9 mouse cellular contexts compared by ENCODE assay signal in genomic region chr12:105906584-105906983, GRCm38 (mm10).
DNase-seq lines count a peak whose midpoint lies in the region; ATAC-seq and TF ChIP-seq lines count a peak whose summit lies in the region.
"Had no signal": no experiment of that assay in that cellular context is flagged by ENCODE, and none has a peak within 500 bp of the region (broad histone marks: within the 10 kb centered on the region; RNA-seq: fewer than 3 reads in every experiment).

No protein-coding gene starts in this region.

- H3K4me1 ChIP-seq in kidney, embryonic 15.5 days = no peaks in the 10 kb centered on the region
- peaks cover 65% of the 10 kb centered on the region for H3K4me1 ChIP-seq in megakaryocyte, embryonic 14.5 days
- H3K4me1 ChIP-seq in kidney, embryonic 16.5 days (ENCODE audit: insufficient read depth, low read length) = no peaks in the 10 kb centered on the region

- H3K4me2 ChIP-seq in kidney, embryonic 15.5 days = no peak overlapping the region
- no peak overlapping the region for H3K4me2 ChIP-seq in kidney, embryonic 16.5 days (replicated peaks; ENCODE audit: low read depth, low read length)
- H3K4me2 ChIP-seq: limb, embryonic 12.5 days had no signal

- intact Hi-C loops in heart, postnatal 14 days (cut with DNase I) = no loop called here
- intact Hi-C loops in gastrocnemius, adult 2 months (cut with DNase I) = no loop called here

- 0 out of 2 replicates have a peak, but pooled peaks have one; percentile 9 for ATAC-seq in kidney, embryonic 15.5 days (replicated peaks; ENCODE audit: low FRiP score)
- no peak for ATAC-seq in kidney, embryonic 16.5 days (ENCODE audit: low FRiP score, low TSS enrichment)

- H3K9me3 ChIP-seq in kidney, embryonic 15.5 days (replicated peaks) = no peaks in the 10 kb centered on the region
- peaks cover 25% of the 10 kb centered on the region for H3K9me3 ChIP-seq in megakaryocyte, embryonic 14.5 days
- H3K9me3 ChIP-seq in kidney, embryonic 16.5 days (ENCODE audit: low read length) = no peaks in the 10 kb centered on the region

- no peak overlapping the region for H3K27ac ChIP-seq in kidney, embryonic 15.5 days
- H3K27ac ChIP-seq in gastrocnemius, adult 2 months = no peak overlapping the region
- H3K27ac ChIP-seq in kidney, embryonic 16.5 days (ENCODE audit: low read length) = no peak overlapping the region
- H3K27ac ChIP-seq: limb, embryonic 12.5 days had no signal

- DNase-seq in kidney, adult 8-10 months = no peak
- DNase-seq in WW6 (ENCODE audit: low read depth, low spot score) = peak; percentile 34
- DNase-seq in heart, postnatal 14 days = peak; percentile 5 to 27
- DNase-seq in gastrocnemius, adult 2 months = no peak
- DNase-seq in layer of hippocampus, postnatal 36 days = no peak

- TF ChIP-seq CTCF in gastrocnemius, adult 2 months (IDR thresholded peaks at IDR 0.05) = no peak

- H3K36me3 ChIP-seq in kidney, embryonic 15.5 days = no peaks in the 10 kb centered on the region
- peaks cover 6% of the 10 kb centered on the region for H3K36me3 ChIP-seq in megakaryocyte, embryonic 14.5 days (replicated peaks; ENCODE audit: low read length)
- no peaks in the 10 kb centered on the region for H3K36me3 ChIP-seq in kidney, embryonic 16.5 days (ENCODE audit: insufficient read depth, low read length)
- H3K36me3 ChIP-seq: limb, embryonic 12.5 days had no signal

- no peak overlapping the region for H3K4me3 ChIP-seq in kidney, embryonic 15.5 days (replicated peaks)
- peak overlapping the region; percentile 86 for H3K4me3 ChIP-seq in megakaryocyte, embryonic 14.5 days (replicated peaks)
- H3K4me3 ChIP-seq in gastrocnemius, adult 2 months = no peak overlapping the region
- no peak overlapping the region for H3K4me3 ChIP-seq in kidney, embryonic 16.5 days (ENCODE audit: low read length)
- H3K4me3 ChIP-seq: limb, embryonic 12.5 days had no signal

- no peaks in the 10 kb centered on the region for H3K27me3 ChIP-seq in kidney, embryonic 15.5 days
- H3K27me3 ChIP-seq in megakaryocyte, embryonic 14.5 days (replicated peaks) = peaks cover 4% of the 10 kb centered on the region
- H3K27me3 ChIP-seq in kidney, embryonic 16.5 days (ENCODE audit: insufficient read depth, low read length) = no peaks in the 10 kb centered on the region
- H3K27me3 ChIP-seq: limb, embryonic 12.5 days had no signal

- no peak overlapping the region for H3K9ac ChIP-seq in kidney, embryonic 15.5 days
- no peak overlapping the region for H3K9ac ChIP-seq in kidney, embryonic 16.5 days (replicated peaks; ENCODE audit: low read length)
- H3K9ac ChIP-seq: limb, embryonic 12.5 days had no signal

- 32% methylated on average over 7 of the region's 7 CpGs for WGBS in kidney, embryonic 15.5 days
- WGBS in kidney, embryonic 16.5 days = 26% methylated on average over 7 of the region's 7 CpGs

Comparison
In these comparisons a context has a peak if more than half of its experiments do, and no peak if none do; other contexts are left out.
1. DNase-seq: peak in WW6 (single experiment) and heart, postnatal 14 days (2 of 2); none in kidney, adult 8-10 months (0 of 2), gastrocnemius, adult 2 months (single experiment) and layer of hippocampus, postnatal 36 days (0 of 2).